Mouse (Mus musculus): ENCODE results near the gene Lin28b. TPM values are rescaled to one million over a fixed set of nuclear protein-coding genes. Genes with fewer than 3 reads are reported as not detected.

Lin28b gene
- 4.9 and 6.0 TPM in 2 replicates for polyA plus RNA-seq (2015; fragmentation: Nextera tagmentation; extraction: Ambion mirVana)

GRCm38 (mm10) chr10:45485761-45486602 is at the start of gene Lin28b:
Gene Lin28b, minus strand, starts transcription at chr10:45486395.

GRCm38 (mm10) chr10:45335434-45336422 is 150.5 kb downstream of the Lin28b start, which contains the start of gene Bves:
Gene Bves, plus strand, starts transcription at chr10:45335772.

Other genes with a start within 250 kb of the Lin28b start
- 4.9 and 5.0 TPM in 2 replicates for gene Bves, start 150.6 kb downstream of the Lin28b start, polyA plus RNA-seq (2015; fragmentation: Nextera tagmentation; extraction: Ambion mirVana)
- 28.8 and 40.3 TPM in 2 replicates for gene Hace1, start 91.4 kb upstream of the Lin28b start, polyA plus RNA-seq (2015; fragmentation: Nextera tagmentation; extraction: Ambion mirVana)

All from spleen, postnatal 0 days (tissue).